Mouse (Mus musculus): ENCODE results near the gene AC124108.1.

DNA sequence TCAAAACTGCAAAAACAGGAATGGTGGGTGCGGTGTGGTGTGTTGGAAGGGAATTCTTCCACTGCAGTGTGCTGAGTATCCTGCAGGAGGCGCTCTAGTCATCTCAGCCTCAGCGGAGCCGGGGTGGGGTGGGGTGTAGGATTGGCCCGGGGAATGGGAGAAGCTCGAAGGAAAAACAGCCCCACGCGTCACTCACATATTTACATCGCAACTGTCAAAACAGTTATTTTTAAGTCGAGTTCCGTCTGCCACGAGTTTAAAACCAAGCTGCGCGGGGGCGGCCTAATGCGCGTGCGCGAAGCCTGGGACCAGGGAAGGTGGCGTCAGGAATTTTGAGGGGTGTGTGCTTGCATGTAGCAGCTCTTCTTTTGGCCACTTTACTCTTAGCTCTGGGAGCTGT is 21.0 kb downstream of the AC124108.1 start:
- no peak for TF ChIP-seq POLR2A (IDR thresholded peaks at IDR 0.05; ENCODE audit: low read depth, low read length)
- TF ChIP-seq USF1 (IDR thresholded peaks at IDR 0.05; ENCODE audit: low read depth, low read length), result no peak
- no peak for TF ChIP-seq ELF1 (IDR thresholded peaks at IDR 0.05; ENCODE audit: low read depth, low read length)
- no peak for TF ChIP-seq CHD1 (IDR thresholded peaks at IDR 0.05; ENCODE audit: low read depth, low read length)
- TF ChIP-seq MYC (IDR thresholded peaks at IDR 0.05; ENCODE audit: low read depth, low read length), result no peak
